Mouse (Mus musculus): ENCODE measurements around the gene 4930512M02Rik.
A peak's percentile ranks its signal among the peaks of the same experiment; 100 is the strongest.
"Not testable (repeated sequence)": the region's sequence is repeated elsewhere in the genome, so short reads cannot be mapped to it uniquely, and the experiment has no call there.

Gene 4930512M02Rik

DNA sequence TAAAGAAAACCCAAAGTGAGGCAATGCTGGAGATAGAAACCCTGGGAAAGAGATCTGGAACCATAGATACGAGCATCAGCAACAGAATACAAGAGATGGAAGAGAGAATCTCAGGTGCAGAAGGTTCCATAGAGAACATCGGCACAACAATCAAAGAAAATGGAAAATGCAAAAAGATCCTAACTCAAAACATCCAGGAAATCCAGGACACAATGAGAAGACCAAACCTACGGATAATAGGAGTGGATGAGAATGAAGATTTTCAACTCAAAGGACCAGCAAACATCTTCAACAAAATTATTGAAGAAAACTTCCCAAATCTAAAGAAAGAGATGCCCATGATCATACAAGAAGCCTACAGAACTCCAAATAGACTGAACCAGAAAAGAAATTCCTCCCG, at the start of gene 4930512M02Rik:
Gene 4930512M02Rik, minus strand, starts transcription at position 101 of the 400 bp plus-strand sequence.
- not testable (repeated sequence) for DNase-seq

DNA sequence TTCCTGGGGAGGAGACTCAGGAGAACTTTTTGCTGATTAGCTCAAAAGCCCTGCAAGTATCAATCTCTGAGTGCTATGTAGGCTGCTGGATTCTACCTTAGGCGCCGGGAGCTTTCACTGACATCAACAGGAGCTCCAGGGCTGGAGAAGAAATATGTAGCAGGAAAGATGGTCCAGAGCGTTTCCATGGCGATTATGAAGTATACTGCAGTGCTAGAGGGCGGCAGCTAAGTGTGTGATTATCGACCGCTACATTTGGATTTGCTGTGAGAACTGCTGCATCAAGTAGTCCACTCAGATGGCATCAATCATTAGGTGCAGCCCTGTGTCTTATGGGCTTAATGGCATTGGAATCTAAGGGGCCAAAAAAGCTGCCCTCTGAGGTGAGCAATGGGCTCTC, 49.5 kb upstream of the 4930512M02Rik start:
- no peak for DNase-seq

DNA sequence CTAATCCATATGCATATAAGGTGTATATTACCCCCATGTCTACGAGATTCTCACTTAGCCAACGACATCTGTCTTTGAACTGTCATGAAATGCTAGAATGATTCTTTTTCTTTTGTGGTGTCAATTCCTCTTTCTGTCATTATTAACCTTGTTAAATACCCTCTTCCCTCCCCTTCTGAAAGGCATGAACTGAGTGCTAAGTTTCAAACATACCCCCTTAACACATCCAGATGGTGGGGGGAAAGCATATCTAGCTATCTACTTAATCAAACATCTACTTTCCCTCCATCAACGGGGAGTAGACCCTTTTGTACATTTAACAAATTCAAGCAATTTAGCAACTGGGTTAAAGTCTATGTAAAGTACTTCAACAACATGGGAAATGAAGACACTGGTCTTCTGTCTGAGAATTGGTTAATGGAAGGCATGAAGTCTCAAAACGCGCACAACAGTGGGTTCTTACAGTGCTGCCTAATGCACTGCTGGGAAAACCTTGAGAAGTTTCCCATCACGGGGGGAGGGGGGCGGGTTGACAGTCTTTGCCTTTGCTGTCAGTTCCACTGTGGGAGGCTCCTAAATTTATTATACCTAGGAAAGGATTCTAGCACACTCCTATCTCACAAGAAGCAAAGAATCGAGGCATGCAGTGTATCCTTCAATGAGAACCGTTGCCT, 48.6 kb upstream of the 4930512M02Rik start:
- DNase-seq: no peak

DNA sequence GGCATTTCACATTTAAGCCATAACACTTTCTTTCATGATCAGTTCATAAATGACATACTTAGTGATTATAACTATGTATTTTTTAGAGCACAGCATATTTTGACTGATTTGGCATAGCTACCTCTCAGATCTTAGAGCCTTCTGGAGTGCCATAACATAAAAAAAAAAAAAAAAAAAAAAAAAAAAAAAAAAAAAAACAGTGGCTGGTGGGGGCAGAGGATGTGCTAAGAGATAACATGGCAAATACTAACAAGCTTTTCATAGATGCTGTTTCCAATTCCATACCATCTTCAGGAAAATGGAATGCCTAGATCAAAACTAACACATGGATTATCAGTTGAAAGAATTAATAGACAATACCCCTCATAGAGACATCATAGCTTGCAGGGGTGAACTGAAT, 47.4 kb upstream of the 4930512M02Rik start:
- DNase-seq: no peak

DNA sequence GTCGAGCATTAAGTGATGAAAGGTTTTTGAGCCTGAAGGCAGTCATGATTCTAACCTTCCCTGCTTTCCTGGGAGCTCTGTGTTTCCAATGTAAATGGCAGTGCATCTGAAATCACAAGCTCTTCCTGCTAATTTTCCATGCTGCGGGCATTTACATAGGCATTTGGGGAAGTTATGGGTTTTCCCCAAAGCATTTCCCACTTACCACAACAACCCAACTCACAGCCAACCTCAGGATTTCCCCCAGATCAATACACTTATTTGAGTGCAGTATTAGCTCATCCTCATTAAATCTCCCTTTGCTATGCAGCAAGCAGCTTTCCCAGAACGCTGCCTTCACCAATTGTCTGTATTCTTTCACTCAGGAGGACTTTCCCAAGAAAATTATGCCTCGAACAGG, 45.3 kb upstream of the 4930512M02Rik start:
- DNase-seq: no peak

DNA sequence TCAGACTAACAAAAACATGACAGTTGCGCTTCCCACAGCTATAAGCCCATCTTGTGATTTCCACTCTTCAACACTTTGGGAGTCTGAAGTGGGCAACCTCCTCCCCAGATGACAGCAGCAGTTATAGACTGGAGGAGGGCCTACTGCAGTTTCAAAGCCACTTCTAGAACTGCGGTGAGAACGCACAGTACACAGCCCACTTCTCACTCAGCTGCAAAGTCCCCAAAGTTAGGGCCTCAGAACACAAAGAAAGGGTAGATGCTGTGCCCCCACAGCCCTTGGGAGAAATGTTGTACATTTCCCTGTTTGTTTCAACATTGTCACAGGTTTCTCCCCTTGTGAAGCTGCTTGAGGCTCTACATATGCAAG, 40.3 kb upstream of the 4930512M02Rik start:
- no peak for DNase-seq

DNA sequence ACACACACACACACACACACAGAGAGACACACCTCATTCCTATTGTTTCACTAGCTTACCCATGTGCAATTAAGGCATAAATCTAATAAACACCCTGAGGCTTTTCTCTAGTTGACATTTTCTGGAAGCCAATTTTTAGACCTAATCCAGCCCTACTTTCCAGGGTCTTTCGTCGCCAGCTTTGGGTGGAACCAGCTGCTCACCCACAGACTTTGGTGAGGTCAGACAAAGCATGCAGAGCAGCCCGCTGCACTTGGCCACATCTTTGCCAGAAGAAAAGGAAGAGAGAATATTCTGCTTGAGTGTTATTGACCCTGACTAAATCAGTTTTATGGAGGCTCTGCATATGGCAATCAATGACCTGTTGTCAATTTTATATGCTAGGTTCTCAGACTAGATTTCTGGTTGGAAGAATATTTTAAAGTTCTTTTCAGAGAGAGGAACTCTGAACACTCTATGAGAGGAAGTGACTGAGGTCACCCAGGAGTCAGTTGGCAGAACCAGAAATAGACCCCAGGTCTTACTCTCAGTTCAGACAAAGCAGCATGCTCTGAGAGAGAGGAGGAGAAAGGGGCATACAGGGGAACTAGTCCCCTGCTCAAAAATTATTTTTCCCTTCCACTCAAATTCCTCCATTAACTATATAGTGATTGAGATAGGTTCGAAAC, 39.8 kb upstream of the 4930512M02Rik start:
- no peak for DNase-seq

DNA sequence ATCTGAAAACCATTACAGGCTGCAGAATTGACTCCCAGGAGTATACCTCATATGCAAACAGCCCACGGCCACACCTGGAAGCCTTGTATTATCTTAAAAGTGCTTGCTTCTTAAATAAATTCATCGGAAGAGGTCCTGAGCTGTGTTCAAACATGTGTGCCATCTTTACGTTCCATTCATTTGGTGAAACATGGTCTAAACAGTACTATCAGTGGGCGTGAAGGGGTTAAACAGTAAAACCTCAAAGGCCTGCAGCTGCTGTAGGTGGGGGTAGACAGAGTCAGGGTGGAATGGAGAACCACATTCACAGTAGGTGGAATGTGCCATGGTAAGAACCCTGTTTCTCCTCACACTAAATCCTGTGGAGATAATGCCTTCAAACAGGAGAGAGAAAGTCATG, 33.0 kb upstream of the 4930512M02Rik start:
- no peak for DNase-seq

DNA sequence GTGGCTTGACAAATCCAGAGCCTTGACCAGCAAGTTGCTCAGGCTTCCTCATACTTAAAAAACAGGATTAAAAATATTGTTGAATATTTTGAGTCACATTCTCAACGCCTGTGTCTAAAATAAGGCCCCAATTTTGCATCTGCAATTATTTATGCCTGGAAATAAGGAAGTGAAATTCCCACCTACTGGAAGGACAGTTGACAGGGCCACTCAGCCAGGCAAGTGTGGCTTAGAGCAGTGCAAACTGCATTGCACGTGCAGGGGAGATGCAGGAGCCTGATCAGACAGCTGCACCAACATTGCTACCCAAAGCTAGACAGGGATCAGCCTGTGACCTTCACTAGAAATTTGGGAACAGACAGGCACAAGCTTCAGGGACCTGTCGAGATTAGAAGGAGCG, 31.2 kb upstream of the 4930512M02Rik start:
- no peak for DNase-seq

DNA sequence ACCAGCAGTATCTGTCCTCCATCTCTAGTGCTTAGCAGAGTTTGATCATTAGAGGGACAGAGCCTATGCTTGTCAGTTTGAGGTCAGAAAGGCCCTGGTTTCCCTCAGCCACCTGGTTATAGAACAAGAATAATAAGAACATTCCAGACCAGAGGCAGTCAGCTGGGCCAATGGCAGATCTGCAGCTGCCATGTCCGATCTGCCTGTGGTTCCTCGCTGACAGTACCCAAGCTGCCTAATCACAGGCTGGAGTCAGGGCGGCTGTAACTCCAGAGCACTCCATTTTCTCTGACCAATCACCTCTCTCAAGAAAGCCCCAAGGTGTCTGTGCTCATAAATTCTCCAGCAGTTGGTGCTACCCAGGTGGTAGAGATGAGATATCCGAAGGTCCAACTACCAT, 30.0 kb upstream of the 4930512M02Rik start:
- no peak for DNase-seq

DNA sequence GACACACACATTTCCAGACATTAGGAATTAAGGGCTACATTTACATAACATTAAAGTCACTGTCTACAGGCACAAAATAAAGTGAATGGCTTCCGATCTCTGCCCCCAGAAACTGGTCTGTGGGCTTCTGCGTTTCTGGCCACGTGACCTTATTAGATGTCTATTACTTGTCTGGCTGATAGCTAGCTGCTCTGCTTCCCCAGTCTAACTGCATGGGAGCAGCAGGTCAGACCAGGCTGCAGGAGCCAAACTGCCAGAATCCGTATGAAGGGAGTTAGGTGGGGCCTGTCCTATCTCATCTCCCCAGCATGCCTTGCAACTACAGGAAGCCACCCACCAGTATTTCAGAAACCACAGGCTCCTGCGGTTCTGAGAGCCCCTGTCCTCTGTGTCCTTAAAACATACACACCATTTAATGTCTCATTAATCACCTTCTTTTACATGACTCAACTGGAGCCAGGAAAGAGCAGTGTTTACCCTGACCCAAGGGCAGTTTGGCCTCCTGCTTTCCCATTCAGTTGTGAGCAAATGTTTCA, 29.4 kb upstream of the 4930512M02Rik start:
- no peak for DNase-seq

DNA sequence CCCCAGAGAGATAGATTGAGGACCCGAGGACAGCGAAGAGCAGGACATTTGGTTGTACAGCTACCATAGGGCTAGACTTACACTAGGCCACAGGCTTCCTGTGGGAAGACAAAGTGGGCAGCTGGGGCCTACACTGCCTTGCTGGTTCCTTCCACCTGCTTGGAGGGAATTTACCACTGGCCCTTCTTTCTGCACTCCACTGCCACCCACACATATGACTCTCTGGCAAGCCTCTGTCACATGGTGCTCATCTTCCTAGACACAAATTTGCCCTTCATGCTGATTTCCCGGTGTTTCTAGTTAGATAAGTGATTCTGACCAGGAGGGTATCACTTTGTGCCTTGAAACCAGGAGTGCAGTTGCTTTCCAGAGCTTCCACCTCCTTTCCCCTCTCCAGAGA, 28.8 kb upstream of the 4930512M02Rik start:
- no peak for DNase-seq

DNA sequence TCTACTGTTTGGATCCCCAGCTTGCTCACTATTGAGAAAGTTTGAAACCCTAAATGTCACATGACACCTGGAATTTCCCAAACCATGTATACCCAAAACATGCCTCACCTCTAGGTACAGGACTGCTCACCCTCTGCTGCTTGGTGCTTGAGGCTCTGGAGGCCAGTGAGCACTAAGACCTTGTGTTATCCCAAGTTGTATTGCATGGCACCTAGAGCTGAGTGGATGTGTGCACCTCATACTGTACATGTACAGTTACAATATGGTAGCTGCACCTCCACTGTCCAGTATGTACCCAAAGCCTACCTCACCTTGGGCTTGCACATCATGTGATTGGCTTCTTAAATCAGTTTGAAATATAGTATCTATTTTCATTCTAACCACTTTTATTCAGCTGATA, 16.7 kb upstream of the 4930512M02Rik start:
- no peak for DNase-seq

DNA sequence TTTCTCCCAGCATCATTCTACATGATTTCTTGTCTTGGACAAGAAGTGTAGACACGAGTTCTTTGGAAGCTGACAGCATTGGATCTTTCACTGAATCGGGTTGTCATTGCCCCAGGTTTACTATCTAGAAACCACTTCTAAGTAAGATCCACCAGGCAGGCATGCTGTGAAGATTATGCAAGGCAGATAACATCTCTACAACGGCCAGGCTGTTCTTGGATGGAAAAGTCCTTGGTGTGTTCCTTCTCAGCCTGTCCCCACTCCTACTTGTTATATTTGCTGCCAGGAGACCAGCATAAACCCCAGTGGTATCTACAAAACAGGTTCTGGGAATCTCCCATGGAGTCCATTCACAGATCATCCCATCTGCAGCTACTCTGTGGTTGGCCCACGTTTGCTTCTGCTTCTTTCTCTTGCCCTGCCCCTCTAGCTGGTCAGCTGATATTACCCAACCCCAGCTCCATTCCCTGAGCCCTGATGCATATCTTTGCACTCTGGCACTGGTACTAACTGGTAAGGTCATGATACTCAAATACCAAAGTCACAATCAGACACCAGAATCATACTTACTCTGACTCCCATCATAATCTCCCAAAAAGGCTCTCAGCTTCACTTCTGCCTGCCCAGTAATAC, 3.4 kb downstream of the 4930512M02Rik start:
- DNase-seq: no peak

DNA sequence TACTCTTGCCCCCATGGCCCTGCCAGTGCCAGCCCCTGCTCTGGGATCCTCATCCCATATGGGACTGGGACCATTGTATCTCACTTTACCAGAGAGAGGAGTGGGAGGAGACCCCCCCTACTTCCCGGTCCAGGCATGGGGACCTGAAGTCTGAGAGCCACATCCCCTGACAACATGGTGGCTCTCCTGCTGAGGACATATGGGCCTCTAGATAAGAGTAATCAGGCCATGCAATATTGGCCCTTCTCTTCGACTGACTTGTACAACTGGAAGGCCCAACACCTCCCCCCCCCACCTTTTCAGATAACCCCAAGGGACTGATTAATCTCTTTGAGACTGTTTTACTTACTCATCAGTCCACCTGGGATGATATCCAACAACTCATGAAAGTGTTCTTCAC, 18.4 kb downstream of the 4930512M02Rik start:
- no peak for DNase-seq

DNA sequence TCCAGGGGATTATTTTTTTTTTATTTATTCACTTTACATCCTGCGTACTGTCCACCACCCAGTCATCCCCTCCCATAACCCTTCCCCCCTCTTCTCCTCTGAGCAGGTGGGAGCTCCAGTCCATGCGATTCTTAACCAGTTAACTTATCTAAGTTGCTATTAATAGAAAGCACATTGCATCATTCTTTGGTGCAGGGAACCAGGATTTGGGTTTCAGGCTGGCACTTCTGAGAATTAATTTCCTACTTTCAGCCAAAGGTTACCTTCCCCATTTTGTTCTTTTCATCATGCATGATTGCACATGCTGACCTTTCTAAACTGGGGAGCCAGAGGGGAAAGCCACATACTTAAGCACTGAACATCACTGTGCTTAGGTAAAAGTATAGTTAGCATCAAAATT, 40.3 kb downstream of the 4930512M02Rik start:
- no peak for DNase-seq

DNA sequence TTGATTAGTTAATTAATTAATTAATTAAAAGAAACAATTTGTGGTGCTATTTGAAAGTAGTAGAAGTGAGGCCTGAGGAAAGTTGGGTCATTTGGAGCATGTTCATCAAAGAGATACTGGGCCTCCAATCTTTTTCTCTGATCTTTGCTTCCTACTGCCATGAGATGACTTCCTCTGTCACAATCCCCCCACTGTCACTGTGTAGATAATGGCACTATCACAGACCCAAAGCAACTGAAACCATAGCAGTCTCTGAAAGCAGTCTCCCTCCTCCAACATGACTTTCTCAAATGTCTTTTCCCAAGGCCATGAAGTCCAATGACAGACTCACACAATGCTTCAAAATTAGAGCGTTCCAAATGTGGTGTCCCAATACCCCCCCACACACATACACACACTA, 41.2 kb downstream of the 4930512M02Rik start:
- DNase-seq: no peak

DNA sequence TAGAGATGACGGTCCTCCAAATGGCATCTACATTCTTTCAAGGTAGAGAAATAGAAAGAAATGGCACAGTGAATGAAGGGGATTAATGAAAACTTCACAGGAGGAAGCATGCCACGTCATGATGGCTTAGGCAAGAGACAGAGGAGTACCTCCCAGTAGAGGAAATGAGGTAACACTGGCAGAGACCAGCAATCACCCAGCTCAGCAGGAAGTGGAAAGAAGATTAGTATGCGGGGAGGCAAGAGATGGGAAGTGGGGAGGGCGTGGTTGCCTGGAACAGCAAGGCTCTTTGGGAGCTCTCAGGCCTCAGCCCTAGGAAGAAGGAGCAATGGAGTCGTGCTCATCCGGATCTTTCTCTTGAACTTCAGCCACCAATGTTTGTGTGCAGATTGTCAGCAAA, 53.9 kb downstream of the 4930512M02Rik start:
- no peak for DNase-seq

DNA sequence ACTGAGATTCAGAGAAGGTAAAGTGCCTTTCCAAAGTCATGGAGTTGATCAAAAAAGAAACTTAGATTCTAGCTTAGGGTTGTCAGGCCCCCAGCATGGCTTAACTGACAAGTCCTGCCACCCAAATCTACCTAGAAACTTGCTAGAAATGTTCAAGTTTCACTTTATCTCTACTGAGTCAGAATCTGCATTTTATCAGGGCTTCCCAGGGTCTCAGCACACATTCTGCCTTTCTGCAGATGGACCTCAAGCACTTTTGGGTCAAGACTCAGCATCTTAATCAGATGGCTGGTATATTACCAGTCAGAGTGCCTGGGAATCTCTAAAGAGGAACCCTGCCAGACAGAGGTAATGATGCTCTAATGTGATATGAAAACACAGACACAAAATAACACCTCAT, 56.9 kb downstream of the 4930512M02Rik start:
- DNase-seq: no peak

DNA sequence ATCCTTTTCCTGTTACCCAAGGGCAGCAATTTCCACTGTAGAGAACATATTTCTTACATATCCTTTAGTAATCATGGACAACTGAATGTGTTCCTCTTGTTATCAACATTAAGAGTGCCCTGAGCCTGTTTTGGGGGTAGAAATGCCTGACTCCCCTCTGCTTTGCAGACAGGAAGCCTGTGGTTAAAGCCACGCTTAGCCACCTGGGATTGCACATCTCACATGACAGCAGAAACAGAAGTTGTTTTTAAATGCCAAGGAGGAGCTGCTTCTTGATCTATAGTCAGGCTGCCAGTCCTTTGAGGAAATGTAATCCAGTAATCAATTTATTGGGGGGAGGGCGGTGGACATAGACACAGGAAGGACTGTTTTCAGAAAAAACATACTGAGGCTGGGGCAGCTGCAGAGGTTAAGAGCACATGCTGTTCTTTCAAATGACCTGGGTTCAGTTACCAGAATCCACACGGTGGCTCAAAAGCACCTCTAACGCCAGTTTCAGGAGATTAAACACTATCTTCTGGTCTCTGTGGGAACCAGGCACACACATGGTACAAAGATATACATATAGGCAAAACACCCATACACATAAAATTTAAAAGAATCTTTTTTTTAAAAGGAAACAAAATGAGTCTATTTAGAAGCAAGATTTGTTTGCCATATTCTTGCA, 58.0 kb downstream of the 4930512M02Rik start:
- DNase-seq: no peak

DNA sequence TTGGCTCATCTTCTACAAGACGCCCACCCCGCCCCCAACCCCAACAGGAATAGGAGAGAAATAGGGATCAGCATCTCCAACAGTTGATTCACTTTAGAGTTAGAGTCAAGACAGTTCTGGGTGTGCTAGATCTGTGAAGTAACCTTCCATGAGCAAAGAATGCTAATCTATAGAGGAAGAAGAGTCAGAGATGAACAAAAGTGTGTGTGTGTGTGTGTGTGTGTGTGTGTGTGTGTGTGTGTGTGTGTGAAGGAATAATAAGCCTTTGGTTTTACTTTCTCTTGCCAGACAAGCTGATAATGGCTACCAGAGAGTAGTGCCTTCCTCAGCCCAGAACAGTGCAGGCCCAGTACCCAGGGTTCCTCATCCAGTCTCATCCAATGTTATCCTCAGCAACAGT, 59.6 kb downstream of the 4930512M02Rik start:
- no peak for DNase-seq

DNA sequence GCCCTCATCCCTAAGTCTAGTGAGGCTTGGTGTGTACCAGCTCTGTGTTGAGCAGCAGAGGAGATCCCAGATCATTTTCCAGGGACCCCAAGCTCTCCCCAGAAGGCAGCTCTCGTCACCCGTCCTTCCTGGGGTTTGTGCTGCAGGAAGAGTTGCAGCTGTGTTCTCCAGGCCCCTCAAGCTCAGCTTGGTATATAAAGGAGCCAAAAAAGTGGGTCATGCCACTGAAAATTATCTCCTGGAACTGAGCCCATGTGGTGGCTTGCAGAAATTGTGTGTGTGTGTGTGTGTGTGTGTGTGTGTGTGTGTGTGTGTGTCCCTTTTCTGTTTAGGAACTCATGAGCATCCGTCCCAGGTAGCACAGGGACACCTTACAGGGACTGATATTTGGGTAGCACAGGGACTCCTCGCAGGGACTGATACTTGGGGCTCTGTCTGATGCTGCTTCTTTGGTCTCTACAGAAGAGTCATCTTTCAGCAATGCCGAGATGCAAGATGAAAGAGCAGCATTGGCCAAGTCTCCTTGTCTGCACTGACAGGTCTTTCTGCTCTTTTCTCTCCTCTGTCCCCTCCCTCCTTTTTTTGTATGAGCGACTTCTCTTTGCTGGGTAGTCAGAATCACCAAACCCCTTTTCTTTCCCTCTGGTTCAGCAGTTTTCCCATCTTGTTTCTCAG, 62.4 kb downstream of the 4930512M02Rik start:
- peak in 1 of 2 experiments; percentile 3 for DNase-seq

Data from cerebellum, postnatal 10 days (tissue).